Mouse (Mus musculus) bone marrow, adult 2 months (tissue): ENCODE measurements at regions not wholly inside any gene's neighbourhood (a gene's known extent, or its start where the extent isn't known, plus 50 kb on each side); places are given as distances from the start of the nearest gene placed in this dataset.

ENCODE experiments used
- CTCF ChIP-seq: fragments of 200-500 bp; IDR thresholded peaks from 2 replicates; pipeline ENCODE4 v1.5.1; 2011; ENCODE audit warnings: low read length, control low read depth; ENCODE audit not compliant: control insufficient read depth, insufficient read depth
- POLR2A ChIP-seq: fragments of 200-500 bp; IDR thresholded peaks from 2 replicates; pipeline ENCODE4 v1.6.1; 2011; ENCODE audit warnings: low read depth, mild to moderate bottlenecking, control low read depth, low read length, borderline replicate concordance; ENCODE audit not compliant: control insufficient read depth

- no peak for TF ChIP-seq POLR2A
- TF ChIP-seq CTCF, result no peak
Measured at GRCm38 (mm10) chr6:84393519-84394231, 200.0 kb downstream of the Cyp26b1 start.
